In the genomic region with DNA sequence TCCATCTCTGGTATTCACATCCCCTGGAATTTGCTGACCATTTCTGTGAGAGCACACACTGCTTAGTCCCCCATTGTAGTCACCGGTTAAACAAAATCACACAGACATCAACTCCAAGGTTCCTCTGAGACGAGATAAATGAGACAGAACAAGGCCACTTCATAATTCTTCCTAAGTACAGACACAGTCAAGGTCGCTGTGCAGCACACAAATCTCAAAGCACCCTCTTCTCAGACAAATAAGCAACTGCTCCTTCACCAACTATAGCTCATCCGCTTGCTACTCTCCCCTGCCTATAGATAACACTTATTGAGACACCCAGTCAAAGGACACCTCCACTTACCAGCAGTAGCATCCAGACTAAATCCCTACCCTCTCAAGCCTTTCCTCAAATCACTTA, we compare ENCODE assay signal across 11 mouse cellular contexts.
"Had no signal": no experiment of that assay in that cellular context is flagged by ENCODE, and none has a peak within 500 bp of the region (broad histone marks: within the 10 kb centered on the region; RNA-seq: fewer than 3 reads in every experiment).

No protein-coding gene starts in this region.

- DNase-seq: gastrocnemius, postnatal 14 days; gastrocnemius, postnatal 36 days; heart, postnatal 10 days; heart, postnatal 4 days; kidney, adult 18-20 months; kidney, adult 8-10 months; kidney, postnatal 10 days; kidney, postnatal 25 days; kidney, postnatal 4 days; liver; liver, embryonic 13.5 days had no signal
